Mouse (Mus musculus): ENCODE results near the gene Bst2.
A peak's percentile ranks its signal among the peaks of the same experiment; 100 is the strongest.

GRCm38 (mm10) chr8:71495039-71495438, 42.2 kb downstream of the Bst2 start:
- TF ChIP-seq CTCF (IDR thresholded peaks at IDR 0.05; ENCODE audit: borderline replicate concordance, control insufficient read depth, extremely low read depth, insufficient read depth, low read length, poor library complexity): peak; percentile 79
- TF ChIP-seq POLR2A (IDR thresholded peaks at IDR 0.05; ENCODE audit: control insufficient read depth, extremely low read depth, insufficient read depth, low read length, poor library complexity): no peak

Measured in thymus, adult 2 months (tissue).